Mouse (Mus musculus) MEL (cell line): Measurements from ENCODE around the gene Cyp27a1.

ENCODE experiments used
- CTCF ChIP-seq, 3 experiments: IDR thresholded peaks in 2 of 3; conservative IDR thresholded peaks in 1 of 3; 2 replicates each; pipeline ENCODE4 v1.5.1; 2011 to 2012; ENCODE audit warnings: low read length in 3 of 3, low read depth in 2 of 3, mild to moderate bottlenecking in 2 of 3, improper control_type of control experiment in 1 of 3, inconsistent platforms in 1 of 3, mixed read lengths in 1 of 3, moderate library complexity in 1 of 3; ENCODE audit not compliant: control insufficient read depth in 1 of 3, insufficient read depth in 1 of 3, poor library complexity in 1 of 3, severe bottlenecking in 1 of 3
- EP300 ChIP-seq, 2 experiments: IDR thresholded peaks; 2 replicates each; pipeline ENCODE4 v1.6.1; 2011; ENCODE audit warnings: improper control_type of control experiment in 2 of 2, low read length in 2 of 2, low read depth in 1 of 2, mild to moderate bottlenecking in 1 of 2
- HCFC1 ChIP-seq: IDR thresholded peaks from 2 replicates; pipeline ENCODE4 v1.6.1; 2012; ENCODE audit warnings: low read depth, mild to moderate bottlenecking, inconsistent platforms, low read length, improper control_type of control experiment, moderate library complexity
- MAFK ChIP-seq: IDR thresholded peaks from 2 replicates; pipeline ENCODE4 v1.6.1; 2011; ENCODE audit warnings: low read depth, mild to moderate bottlenecking, low read length, improper control_type of control experiment, borderline replicate concordance
- MAZ ChIP-seq: IDR thresholded peaks from 2 replicates; pipeline ENCODE4 v1.6.1; 2012; ENCODE audit warnings: low read depth, mild to moderate bottlenecking, inconsistent platforms, low read length, improper control_type of control experiment
- MYB ChIP-seq: IDR thresholded peaks from 2 replicates; pipeline ENCODE4 v1.6.1; 2011; ENCODE audit warnings: mild to moderate bottlenecking, low read depth, low read length, improper control_type of control experiment
- NRF1 ChIP-seq: IDR thresholded peaks from 2 replicates; pipeline ENCODE4 v1.6.1; 2014; ENCODE audit warnings: low read depth, mild to moderate bottlenecking, inconsistent platforms, low read length, improper control_type of control experiment, moderate library complexity; ENCODE audit not compliant: poor library complexity, insufficient read depth, severe bottlenecking
- POLR2A ChIP-seq, 2 experiments: IDR thresholded peaks; 2 replicates each; pipeline ENCODE4 v1.6.1; 2011 to 2012; ENCODE audit warnings: low read length in 2 of 2, mild to moderate bottlenecking in 2 of 2, control low read depth in 1 of 2, improper control_type of control experiment in 1 of 2, low read depth in 1 of 2, moderate library complexity in 1 of 2; ENCODE audit not compliant: control insufficient read depth in 1 of 2, insufficient read depth in 1 of 2, poor library complexity in 1 of 2
- RAD21 ChIP-seq: IDR thresholded peaks from 2 replicates; pipeline ENCODE4 v1.6.1; 2011; ENCODE audit warnings: mild to moderate bottlenecking, low read depth, low read length, improper control_type of control experiment
- TBP ChIP-seq: IDR thresholded peaks from 2 replicates; pipeline ENCODE4 v1.8.0; 2011; ENCODE audit warnings: low read depth, low read length, improper control_type of control experiment
- UBTF ChIP-seq: IDR thresholded peaks from 2 replicates; pipeline ENCODE4 v1.6.1; 2012; ENCODE audit warnings: low read depth, mild to moderate bottlenecking, inconsistent platforms, low read length, improper control_type of control experiment, moderate library complexity, borderline replicate concordance; ENCODE audit not compliant: insufficient read depth
- USF1 ChIP-seq: IDR thresholded peaks from 2 replicates; pipeline ENCODE4 v1.6.1; 2014; ENCODE audit warnings: low read depth, mild to moderate bottlenecking, inconsistent platforms, low read length, improper control_type of control experiment, moderate library complexity
- ZKSCAN1 ChIP-seq: IDR thresholded peaks from 2 replicates; pipeline ENCODE4 v1.6.1; 2012; ENCODE audit warnings: low read depth, mild to moderate bottlenecking, inconsistent platforms, low read length, improper control_type of control experiment, moderate library complexity
- ZNF384 ChIP-seq: IDR thresholded peaks from 2 replicates; pipeline ENCODE4 v1.6.1; 2012; ENCODE audit warnings: low read depth, mild to moderate bottlenecking, inconsistent platforms, low read length, improper control_type of control experiment

- TF ChIP-seq USF1, result no peak
- no peak for TF ChIP-seq MYB
- no peak for TF ChIP-seq UBTF
- no peak for TF ChIP-seq MAZ
- TF ChIP-seq MAFK, result no peak
- TF ChIP-seq CTCF (IDR thresholded peaks at IDR 0.05 in 2 of 3, conservative IDR thresholded peaks at IDR 0.05 in 1 of 3; ENCODE audit: control insufficient read depth in 1 of 3, insufficient read depth in 1 of 3, low read depth in 2 of 3, low read length in 3 of 3, poor library complexity in 1 of 3, severe bottlenecking in 1 of 3), result no peak
- no peak for TF ChIP-seq EP300 (IDR thresholded peaks at IDR 0.05; ENCODE audit: low read depth in 1 of 2, low read length in 2 of 2)
- no peak for TF ChIP-seq HCFC1
- no peak for TF ChIP-seq TBP
- no peak for TF ChIP-seq NRF1
- no peak for TF ChIP-seq RAD21
- TF ChIP-seq ZKSCAN1, result no peak
- TF ChIP-seq ZNF384, result no peak
- no peak for TF ChIP-seq POLR2A (IDR thresholded peaks at IDR 0.05; ENCODE audit: control insufficient read depth in 1 of 2, insufficient read depth in 1 of 2, low read depth in 1 of 2, low read length in 2 of 2, poor library complexity in 1 of 2)
Measured at GRCm38 (mm10) chr1:74747335-74747734, 34.0 kb downstream of the Cyp27a1 start.
